Mouse (Mus musculus): Measurements from ENCODE around the gene Polr3e.
A peak's percentile ranks its signal among the peaks of the same experiment; 100 is the strongest.

Gene Polr3e

GRCm38 (mm10) chr7:120980041-120980440 is 62.5 kb downstream of the Polr3e start:
- DNase-seq (ENCODE audit: low read depth, low spot score), result no peak

GRCm38 (mm10) chr7:120980931-120981924 is 63.7 kb downstream of the Polr3e start:
- DNase-seq (ENCODE audit: low read depth, low spot score), result peak; percentile 29

- peak; percentile 99 for DNase-seq (ENCODE audit: low read depth, low spot score)
Measured at GRCm38 (mm10) chr7:120982200-120982841, 64.8 kb downstream of the Polr3e start, which contains the start of the genes Cdr2 and Mfsd13b. TSS of gene Cdr2 (minus strand) at chr7:120982312. TSS of gene Mfsd13b (plus strand) at chr7:120982509.

- DNase-seq (ENCODE audit: low read depth, low spot score), result no peak
Measured at GRCm38 (mm10) chr7:120982968-120983367, 65.4 kb downstream of the Polr3e start.

- no peak for DNase-seq (ENCODE audit: low read depth, low spot score)
Measured at GRCm38 (mm10) chr7:120991191-120991590, 73.6 kb downstream of the Polr3e start.
